Mouse (Mus musculus): Measurements from ENCODE around the gene Slc35d1.

The Slc35d1 gene

DNA sequence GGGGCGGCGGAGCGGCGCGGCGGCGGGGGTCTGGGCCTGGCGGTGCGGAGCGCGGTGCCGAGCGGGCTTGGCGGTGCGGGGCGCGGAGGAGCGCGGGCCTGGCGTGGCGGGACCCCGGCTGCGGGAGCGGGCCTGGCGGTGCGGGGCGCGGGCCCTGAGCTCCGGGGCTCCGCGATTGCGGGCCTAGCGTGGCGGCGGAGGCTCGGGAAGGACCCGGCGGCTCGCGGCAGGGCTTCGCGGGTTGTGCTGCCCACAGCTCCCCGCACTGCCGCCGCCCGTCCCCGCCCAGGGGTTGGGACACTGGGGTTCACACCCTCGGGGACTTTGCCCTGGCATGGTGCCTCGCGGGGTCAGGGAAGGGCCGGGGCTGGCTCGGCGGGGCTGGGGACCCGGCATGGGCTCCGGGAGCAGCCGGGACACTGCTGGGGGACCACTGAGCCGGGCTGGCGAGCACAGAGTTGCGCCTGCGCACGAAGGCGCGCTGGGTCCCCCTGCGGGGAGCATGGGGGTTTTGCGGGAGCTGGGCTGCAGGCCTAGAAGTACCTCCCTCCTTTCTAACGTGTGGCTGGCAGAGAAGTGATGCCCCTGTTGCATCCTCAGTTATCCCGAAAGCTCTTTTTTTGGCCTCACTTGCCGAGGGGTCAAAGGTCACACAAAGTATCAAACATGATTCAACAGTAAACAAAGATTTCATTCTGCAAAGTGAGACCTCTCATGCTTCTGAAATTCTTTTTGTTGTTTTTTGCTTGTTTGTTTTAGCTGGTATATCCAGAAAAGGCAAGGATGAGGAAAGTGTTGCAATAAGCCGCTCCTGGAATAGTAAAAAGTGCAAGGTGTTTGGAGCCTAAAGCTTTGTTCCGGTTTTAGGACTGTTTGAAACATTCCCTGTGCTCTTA lies at the start of gene Slc35d1:
Gene Slc35d1, minus strand, starts transcription at position 240 of the 896 bp plus-strand sequence.
- ATAC-seq (ENCODE audit: insufficient number of reproducible peaks, low FRiP score, low TSS enrichment) = peak; percentile 63

- no peak for ATAC-seq (ENCODE audit: insufficient number of reproducible peaks, low FRiP score, low TSS enrichment)
Observed at GRCm38 (mm10) chr4:103263812-103264396, 48.9 kb upstream of the Slc35d1 start.

DNA sequence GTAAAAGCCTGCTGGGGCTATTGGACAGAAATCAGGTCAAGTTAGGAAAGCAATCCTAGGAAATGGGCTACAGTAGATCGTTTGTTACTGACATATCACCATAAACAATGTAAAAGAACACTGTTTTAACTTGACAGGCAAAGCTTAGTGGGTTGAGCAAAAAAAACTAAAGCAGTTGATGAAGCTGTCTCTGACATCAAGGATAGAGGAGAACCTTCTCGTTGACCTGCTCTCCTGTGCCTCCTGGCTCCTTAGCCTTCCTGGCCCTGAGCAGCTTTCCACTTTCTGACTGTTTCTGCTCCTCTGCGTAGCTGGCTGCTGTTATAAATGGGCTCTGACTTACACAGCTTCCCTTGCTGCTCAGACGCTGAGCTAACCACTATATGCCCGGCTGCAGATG lies 48.4 kb upstream of the Slc35d1 start:
- ATAC-seq (ENCODE audit: insufficient number of reproducible peaks, low FRiP score, low TSS enrichment) = no peak

GRCm38 (mm10) chr4:103258817-103259216 lies 43.9 kb upstream of the Slc35d1 start:
- ATAC-seq (ENCODE audit: insufficient number of reproducible peaks, low FRiP score, low TSS enrichment) = no peak

DNA sequence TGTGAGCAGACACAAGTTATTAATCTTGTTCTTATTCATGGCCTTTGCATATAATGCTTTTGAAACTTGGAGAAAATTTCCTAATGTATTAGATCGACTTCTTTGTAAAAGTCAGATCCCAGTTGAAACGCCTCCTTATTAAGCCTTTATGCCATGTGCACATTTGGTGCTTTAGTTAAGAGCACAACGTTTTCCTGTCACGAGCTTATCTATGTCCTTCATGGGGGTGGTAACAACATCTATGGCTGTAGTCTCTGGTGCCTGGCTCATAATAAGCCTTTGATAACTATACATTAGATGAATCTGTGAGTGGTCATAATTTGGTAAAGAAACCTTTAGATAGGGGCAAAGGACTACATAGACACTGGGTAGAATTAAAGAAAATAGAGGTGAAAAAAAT lies 38.9 kb upstream of the Slc35d1 start:
- no peak for ATAC-seq (ENCODE audit: insufficient number of reproducible peaks, low FRiP score, low TSS enrichment)

DNA sequence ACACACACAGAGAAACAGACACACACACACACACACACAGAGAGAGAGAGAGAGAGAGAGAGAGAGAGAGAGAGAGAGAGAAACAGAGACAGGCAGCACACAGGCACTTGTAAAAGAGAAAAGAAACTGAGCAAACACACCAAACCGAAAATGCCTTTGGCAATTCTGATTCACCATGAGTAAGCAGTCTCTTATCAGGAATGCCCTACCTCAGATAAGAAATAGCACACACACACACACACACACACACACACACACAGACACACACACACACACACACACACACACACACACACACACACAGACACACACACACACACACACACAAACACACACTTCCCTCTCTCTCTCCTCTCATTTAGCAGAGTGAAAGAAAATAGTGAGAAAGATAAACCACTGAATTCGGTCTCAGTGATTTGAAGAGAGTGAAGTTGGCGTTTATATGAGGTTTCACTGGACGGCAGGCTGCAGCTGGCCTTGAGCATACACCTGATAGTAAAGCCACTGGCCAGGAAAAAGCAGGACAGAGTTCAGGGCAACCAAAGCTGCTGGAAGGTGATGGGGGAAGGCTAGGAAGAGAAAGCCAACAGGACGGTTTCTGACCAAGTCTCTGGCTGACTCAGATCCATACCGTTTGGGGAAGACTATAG lies 34.6 kb upstream of the Slc35d1 start:
- no peak for ATAC-seq (ENCODE audit: insufficient number of reproducible peaks, low FRiP score, low TSS enrichment)

DNA sequence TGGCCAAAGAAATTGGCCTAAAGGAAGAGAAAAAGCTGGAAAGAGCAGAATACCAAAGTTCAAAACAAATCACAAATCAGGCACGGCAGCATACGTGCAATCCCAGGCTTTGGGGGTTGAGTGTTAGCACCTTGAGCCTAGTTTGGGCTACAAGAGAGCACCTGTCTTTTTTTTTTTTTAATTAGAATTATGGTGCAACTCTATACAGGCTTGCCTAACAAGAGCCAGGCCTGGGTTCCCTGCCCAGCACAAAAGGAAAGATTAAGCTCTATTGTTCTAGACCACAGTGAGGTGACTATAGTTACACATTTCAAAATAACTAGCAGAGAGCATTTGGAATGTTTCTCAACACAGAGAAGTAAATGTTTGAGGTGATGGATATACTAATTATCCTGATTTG lies 32.8 kb upstream of the Slc35d1 start:
- ATAC-seq (ENCODE audit: insufficient number of reproducible peaks, low FRiP score, low TSS enrichment) = no peak

GRCm38 (mm10) chr4:103247249-103247648 lies 32.3 kb upstream of the Slc35d1 start:
- no peak for ATAC-seq (ENCODE audit: insufficient number of reproducible peaks, low FRiP score, low TSS enrichment)

DNA sequence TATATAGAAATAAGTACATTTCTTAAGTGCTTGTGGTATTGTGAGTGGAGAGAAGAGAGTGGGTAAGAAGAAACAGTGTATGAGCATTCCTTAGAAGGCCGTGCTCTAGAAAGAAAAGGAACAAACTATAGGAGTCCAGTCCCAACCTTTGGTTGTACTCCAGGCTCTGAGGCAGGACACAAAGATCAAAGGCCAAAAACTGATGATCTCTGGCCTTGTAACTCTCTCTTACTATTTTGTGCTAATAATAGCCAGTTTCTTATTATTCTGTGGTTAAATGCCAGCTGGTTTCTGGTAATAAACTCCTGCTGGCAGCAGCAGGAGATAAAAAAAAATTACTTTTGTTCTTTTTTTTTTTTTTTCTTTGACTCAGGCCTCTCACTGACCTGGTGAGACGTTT lies 17.2 kb upstream of the Slc35d1 start:
- no peak for ATAC-seq (ENCODE audit: insufficient number of reproducible peaks, low FRiP score, low TSS enrichment)

DNA sequence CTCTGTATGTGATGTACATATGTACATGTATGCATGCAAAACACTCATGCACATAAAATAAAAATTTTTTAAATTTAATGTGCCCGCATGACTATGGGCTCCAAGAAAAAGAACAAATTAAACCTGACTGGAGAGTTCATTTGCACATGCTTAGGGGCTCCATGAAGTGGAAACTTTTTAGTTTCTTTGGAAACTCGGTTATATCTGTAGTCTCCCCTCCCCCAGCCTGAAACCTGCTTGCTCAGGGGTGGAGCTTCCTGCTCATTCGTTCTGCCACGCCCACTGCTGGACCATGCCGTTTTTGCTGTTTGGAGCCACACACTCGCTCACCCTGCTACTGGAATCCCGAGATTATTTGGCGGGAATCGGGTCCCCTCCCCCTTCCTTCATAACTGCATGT lies 7.9 kb upstream of the Slc35d1 start:
- ATAC-seq (ENCODE audit: insufficient number of reproducible peaks, low FRiP score, low TSS enrichment) = no peak

- ATAC-seq (ENCODE audit: insufficient number of reproducible peaks, low FRiP score, low TSS enrichment) = no peak
Observed at GRCm38 (mm10) chr4:103221789-103222188, 6.8 kb upstream of the Slc35d1 start.

GRCm38 (mm10) chr4:103219011-103219410 lies 4.0 kb upstream of the Slc35d1 start:
- ATAC-seq (ENCODE audit: insufficient number of reproducible peaks, low FRiP score, low TSS enrichment) = no peak

- no peak for ATAC-seq (ENCODE audit: insufficient number of reproducible peaks, low FRiP score, low TSS enrichment)
Observed at GRCm38 (mm10) chr4:103216046-103216445, 1.1 kb upstream of the Slc35d1 start.

DNA sequence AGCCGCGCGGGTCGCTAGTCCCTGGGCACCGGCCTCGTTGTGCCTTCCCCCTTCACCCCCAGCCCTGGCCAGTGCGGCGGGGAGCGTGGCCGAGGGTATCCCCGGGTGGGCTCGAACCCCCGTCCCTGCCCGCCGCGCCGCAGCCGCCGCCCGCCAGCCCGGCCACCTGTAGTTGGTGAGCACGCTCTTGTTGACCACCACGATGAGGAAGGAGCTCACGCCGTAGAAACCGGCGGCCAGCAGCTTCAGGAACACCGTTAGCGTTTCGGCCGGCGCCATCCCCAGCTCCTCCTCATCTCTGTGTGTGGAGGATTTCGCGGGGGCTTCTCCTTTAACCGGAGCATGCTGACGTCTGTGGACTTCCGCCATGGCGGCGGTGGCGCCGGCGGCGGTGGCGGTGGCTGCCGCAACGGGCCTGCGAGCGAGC lies 453 bp downstream of the Slc35d1 start:
- peak; percentile 78 for ATAC-seq (ENCODE audit: insufficient number of reproducible peaks, low FRiP score, low TSS enrichment)

DNA sequence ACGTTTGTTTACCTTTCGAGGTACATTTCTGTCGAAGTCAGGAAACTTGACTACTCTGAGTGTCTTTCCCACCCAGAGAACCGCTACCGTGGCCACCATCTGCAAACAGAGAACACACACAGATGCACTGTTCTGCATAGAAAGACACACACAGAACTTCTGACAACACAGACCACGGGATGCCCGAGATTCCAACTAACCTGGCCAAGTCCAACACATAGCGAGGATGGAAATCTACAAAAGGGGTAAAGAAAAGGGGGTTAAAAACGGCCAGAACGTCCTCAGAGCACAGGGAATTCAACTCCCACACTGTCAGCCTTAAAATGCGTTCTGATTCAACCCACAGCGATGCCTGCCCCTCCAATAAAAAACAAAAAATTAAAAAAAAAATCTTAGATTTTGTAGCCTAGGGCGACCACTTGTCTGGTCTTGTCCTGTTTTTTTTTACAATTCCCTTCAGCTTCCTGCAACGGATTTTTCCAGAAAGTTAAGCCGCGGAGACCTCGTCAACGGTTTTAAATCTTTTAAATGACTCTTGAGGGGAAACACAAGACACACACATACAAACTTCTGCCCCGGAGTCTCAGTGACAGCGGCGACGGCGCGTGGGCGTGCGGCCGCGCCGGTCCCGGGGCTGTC lies 986 bp downstream of the Slc35d1 start:
- ATAC-seq (ENCODE audit: insufficient number of reproducible peaks, low FRiP score, low TSS enrichment) = no peak

DNA sequence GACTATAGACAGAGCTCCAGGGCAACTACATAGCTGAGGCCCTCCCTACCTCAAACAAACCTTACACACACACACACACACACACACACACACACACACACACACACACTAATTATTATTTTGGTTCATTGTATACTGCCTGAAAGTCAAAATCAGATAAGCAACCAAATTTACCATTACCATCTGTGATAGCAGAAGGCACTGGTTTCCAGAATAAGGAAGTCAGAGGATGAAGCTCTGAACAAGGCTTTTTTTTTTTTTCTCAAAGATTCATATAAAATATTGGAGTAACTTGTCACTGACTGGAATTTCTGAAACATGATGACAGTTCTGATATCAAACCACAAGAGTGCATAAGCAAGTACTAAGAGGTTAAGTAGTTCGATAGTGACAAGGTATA lies 6.4 kb downstream of the Slc35d1 start:
- ATAC-seq (ENCODE audit: insufficient number of reproducible peaks, low FRiP score, low TSS enrichment) = no peak

- ATAC-seq (ENCODE audit: insufficient number of reproducible peaks, low FRiP score, low TSS enrichment) = no peak
Observed at GRCm38 (mm10) chr4:103203646-103204045, 11.3 kb downstream of the Slc35d1 start.

- no peak for ATAC-seq (ENCODE audit: insufficient number of reproducible peaks, low FRiP score, low TSS enrichment)
Observed at GRCm38 (mm10) chr4:103200046-103200445, 14.9 kb downstream of the Slc35d1 start.

DNA sequence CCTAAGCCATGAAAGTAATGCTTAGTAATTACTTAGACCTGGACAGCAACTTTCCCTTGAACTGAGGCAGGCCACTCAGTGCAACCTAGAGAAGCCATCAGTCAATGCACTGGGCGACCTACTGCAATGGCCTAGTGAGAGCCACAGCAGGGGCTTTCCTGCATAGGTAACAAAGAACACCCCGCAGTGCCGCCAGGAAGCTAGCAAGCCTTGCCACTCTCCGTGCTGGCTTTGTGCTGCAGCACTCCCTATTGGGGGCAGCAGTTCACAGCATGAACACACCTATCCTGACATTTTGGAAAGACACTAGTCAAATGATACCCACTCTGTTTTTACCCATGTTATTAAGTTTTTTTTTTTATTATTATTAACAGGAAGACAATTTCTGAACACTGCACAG lies 15.9 kb downstream of the Slc35d1 start:
- no peak for ATAC-seq (ENCODE audit: insufficient number of reproducible peaks, low FRiP score, low TSS enrichment)

DNA sequence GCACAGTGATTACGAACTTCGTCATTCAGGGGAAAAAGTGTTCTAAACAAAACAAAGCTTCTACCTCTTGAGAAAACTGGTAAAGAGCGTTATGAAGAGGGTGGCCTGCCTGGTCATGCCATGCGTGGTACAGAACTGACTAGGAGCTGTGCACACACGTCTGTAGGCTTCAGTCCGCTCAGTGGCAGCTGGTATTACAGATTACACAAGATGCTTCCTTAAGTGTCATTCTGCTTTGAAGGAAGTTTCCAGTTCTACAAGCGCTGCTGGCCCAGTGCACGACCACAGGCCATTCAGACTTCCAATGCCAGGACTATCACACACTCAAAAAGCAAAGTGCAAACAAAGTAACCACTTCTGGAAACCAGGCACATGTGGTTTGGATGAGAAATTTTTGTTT lies 17.6 kb downstream of the Slc35d1 start:
- ATAC-seq (ENCODE audit: insufficient number of reproducible peaks, low FRiP score, low TSS enrichment) = no peak

DNA sequence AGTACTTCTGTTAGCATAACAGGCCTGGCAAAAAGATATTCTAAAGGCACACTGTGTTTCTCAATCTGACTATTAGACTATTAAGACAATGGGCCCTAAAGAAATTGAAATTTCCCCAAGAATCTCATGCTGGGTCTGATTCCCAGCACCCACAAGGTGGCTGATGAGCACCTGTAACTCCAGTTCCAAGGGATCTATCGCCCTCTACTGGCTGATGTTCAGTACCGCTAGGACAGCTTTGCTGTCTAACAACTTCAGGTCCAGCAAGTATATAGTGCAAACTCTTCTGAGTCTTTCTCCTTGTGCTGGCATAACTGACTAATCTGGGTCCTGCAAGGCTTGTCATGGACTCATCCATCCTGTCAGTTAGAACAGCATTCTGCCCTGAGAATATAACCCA lies 22.5 kb downstream of the Slc35d1 start:
- ATAC-seq (ENCODE audit: insufficient number of reproducible peaks, low FRiP score, low TSS enrichment) = no peak
